Mouse (Mus musculus) skeletal muscle tissue, adult 2 months (tissue): ENCODE data around the gene Ctnnb1.

ENCODE experiments used
- DNase-seq: peaks from one replicate; pipeline ENCODE4 v3.0.0-alpha.2; 2012; ENCODE audit warnings: low read depth, low spot score

Ctnnb1 gene

GRCm38 (mm10) chr9:120961969-120962700, 33.1 kb downstream of the Ctnnb1 start:
- DNase-seq, result no peak

DNA sequence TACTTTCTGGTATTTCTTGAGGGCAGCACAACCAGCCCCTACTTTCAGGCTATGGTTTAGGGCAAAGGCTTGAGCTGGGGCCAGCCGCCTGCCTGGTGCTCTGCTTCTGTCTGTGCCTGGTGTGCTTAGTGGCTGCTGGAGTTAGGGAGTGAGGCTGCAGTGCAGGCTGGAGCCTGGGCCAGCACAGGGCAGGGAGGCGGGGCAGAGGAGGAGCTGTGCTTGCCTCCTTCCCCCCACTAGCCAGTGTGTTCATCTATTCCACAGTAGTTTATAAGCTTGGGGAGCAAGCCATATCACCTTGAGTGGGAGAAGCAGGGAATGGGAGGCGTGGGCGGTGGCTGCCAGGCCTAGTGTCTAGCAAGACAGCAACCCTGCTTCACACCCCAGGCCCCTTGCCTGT, 34.1 kb downstream of the Ctnnb1 start:
- no peak for DNase-seq

DNA sequence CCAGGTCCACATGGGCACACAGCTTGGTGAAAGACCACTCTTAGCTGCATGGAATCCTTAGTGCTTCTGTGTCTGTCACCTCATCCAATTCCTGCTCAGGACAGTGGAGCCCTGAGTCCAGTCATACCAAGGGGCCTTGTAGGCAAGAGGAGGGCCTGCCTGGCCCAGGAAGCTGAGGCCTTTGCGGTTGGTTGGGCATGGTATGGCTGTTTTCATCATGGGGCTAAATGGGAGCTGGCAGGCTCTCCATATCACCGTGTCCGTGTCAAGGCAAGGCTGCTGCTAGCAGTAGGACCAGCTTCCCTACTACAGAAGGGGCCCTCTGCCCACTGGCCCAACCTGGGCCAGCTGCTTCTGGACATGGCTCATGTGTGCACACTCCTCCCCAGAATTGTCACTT, 34.7 kb downstream of the Ctnnb1 start:
- no peak for DNase-seq

DNA sequence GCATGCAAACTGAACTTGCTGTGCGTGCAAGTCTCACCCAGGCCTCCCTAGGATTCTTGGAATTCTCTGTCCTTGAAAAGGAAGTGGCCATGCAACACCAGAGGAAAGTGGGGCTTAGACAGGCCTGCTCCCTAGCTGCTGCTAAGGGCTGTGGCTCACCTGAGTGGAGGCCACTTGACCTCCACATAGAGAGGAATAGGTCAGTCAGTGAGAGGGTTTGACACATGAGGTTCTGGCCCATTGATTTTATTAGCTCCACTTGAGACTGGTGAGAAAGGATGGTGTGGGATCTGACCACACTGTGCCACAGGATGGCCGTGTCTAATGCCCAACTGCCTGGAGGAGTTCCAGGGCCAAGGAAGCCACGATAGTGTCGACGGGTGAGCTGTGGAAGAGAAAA, 35.2 kb downstream of the Ctnnb1 start:
- DNase-seq, result no peak

DNA sequence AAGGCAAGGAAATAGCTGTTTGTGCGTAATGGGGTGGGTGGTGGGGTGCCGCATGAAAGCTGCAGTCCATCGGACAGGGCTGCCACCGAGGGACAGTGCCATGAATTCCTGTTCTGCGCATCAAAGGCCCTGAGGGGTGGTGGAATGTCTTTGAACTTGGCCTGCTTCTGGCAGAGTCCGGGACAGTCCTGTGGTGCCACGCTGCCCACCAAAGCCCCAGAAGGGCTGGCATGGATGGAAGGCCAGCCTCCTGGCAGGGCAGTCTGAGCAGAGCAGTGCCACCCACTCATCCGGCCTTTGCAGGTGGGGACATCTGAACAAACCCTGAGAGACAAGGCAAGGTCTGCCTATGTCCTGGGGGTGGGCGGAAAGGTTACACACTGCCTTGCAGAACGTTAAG, 36.0 kb downstream of the Ctnnb1 start:
- no peak for DNase-seq

- DNase-seq, result no peak
These were observed 44.1 kb downstream of the Ctnnb1 start for GRCm38 (mm10) chr9:120973026-120973515.

- DNase-seq, result no peak
These were observed 45.2 kb downstream of the Ctnnb1 start for GRCm38 (mm10) chr9:120974209-120974608.

DNA sequence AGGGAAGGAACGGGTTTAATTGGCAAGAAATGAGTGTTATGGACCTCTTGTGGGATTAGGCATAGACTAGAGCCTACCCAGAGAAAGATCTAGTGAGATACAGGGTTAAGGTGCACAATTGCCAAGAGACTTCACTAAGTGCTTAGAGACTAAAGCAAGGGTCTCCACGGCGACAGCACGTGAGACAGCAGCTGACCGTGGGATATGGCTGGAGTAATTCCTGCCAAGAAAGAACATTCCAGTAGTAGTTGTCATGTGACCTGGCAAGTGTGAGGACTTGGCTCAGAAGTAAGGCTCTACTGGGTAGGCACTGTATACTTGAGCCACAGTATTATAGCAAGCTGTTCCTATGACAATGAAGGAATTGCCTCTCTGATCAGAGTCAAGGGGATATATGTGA, 47.1 kb downstream of the Ctnnb1 start:
- no peak for DNase-seq

DNA sequence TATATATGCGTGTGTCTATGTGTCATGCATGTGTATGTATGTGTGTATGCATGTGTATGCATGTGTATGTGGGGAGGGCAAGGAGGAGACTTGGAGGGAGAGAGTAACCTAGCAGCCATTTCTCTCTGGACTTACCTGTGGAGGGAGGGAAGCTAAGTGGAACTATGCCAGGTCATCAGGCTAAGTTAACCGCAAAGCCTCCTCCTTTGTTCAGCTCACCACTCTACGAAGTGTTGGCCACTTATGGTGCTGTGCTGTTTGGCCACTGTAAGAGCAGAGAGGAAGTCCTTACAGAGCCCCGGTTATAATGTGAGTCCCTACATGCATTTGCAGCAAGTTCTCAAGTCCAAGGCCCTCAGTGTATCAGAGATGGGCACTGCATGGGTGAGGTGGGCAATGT, 47.8 kb downstream of the Ctnnb1 start:
- DNase-seq, result no peak

DNA sequence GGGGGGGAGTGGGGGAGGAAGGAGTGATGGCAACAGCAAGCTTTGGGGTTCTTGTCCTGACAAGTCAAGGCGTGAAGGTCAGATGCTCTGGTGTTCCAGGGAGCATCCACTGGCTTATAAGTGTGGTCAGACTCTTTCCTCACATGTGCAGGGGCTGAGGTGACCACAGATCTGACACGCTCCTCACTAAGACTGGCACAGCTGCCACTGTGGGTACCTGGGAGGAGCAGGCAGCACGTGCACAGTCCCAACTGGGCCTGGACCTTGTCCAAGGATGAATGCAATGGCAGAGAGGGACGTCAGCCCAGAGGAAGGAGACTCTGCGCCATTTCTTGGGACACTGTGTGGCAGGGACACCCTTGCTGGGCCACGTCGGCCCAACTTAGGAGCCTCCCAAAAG, 52.8 kb downstream of the Ctnnb1 start:
- DNase-seq, result no peak

GRCm38 (mm10) chr9:120983849-120984248, 54.8 kb downstream of the Ctnnb1 start:
- DNase-seq, result no peak

DNA sequence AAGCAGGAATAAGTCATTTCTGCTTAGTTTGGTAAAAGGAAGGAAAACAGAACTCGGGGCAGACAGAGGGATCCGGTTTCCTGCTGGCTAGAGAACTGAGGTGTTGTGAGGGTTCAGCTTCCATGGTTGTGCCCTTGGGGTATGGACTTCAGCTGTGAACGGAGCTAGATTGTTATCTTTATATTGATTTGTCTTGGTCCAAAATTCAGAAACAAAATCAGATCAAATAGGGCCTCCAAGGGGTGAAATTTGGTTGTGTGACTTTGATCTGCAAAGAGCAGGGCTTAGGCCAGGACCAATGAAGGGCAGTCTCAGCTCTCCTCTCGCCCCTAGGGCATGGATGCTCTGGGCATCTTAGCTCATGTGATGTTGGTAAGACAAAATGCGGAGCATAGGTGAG, 55.5 kb downstream of the Ctnnb1 start:
- no peak for DNase-seq

DNA sequence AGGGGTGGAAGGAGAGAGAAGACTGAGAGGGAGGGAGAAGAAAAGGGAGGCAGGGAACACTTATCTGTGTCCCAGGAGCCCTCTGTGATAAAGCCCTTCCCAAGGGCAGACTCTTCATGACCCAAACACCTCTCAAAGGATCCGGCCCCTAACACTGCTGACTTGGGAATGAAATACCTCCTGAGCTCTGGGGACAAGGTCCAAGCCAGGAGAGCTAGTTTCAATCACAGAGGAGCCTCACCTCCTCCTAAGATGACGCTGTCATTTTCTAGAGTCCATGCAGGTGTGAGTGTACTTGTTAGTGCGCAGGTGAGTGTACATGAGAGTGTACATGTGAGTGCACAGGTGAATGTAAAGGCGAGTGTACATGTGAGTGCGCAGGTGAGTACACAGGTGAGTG, 56.0 kb downstream of the Ctnnb1 start:
- no peak for DNase-seq

GRCm38 (mm10) chr9:120985524-120985923, 56.5 kb downstream of the Ctnnb1 start:
- no peak for DNase-seq

DNA sequence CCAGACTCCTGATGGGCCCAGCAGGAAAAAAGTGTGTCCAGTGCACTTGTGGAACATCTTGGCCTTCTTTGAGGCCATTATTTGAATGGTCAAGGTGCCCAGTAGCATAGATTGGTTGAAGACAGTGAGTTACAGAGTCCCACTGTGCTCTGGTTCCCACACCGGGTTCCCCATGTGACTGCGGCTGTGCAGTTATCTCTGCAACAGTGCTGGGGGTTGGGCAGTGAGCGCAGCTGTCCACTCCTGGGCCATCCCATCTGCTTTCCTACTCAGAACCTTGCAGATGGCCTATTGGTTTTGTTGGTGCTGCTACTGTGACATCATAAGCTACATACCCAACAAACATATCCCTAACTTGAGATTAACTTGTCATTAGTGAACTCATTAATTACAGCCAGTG, 57.2 kb downstream of the Ctnnb1 start:
- DNase-seq, result no peak

DNA sequence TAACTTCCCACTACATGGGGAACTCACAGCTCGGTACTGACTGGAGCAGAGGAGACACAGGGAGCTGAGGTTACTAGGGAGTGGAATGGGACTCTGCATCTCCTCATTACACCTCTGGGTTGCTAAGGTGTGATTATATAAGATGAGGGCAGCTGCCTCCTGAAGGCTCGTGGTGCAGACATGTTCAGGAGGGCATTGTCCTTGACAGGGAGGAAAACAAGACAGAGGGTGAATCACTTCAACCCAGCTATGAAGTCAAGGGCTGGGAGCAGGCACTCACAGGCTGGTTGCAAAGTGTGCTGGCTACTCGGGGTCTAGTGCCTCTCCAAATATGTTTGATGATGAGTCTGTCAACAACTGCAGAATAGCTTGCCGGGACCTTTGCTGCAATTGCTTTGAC, 58.0 kb downstream of the Ctnnb1 start:
- no peak for DNase-seq

- DNase-seq, result no peak
These were observed 59.1 kb downstream of the Ctnnb1 start for GRCm38 (mm10) chr9:120988088-120988487.

DNA sequence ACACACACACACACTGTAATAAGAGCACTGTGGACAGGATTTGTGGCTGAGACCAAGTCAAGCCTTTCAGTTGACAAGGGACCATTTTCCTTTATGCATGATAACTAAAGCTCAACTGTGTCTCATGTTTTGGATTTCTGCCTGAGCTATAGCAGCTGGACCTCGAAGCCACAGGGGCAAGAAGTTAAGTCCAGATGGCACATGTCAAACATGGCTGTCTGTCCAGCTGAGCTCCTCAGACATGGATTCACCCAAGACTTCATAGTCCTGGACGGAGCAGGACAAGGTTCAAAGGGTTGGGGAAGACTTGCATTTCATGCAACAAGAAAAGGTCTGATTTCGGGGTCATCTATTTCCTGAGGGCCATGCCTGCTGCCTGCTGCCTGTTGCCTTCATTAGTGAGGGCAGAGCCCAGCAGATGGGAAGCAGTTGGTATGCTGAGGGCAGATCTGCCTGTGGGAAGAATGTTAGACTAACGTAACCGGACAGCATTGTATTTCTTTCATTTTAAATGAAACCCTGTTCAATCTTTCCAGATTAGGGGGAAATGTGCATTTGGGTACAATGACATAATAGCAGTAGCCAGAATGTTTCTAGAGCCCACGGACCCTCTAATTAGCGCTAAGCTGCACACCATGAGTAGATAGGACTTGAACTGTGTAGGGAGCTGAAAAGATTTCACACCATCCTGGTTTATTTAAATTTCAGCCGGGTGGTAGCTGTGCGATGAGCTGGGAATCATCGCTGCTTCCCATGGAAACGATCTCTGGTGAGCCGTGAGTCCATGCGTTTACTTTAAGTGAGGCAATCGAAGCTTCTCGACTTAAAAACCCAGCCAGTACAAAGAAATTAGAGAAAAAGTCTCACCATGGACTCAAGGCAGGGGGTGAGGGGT, 61.0 kb downstream of the Ctnnb1 start:
- DNase-seq, result no peak

GRCm38 (mm10) chr9:120991801-120992200, 62.8 kb downstream of the Ctnnb1 start:
- no peak for DNase-seq

DNA sequence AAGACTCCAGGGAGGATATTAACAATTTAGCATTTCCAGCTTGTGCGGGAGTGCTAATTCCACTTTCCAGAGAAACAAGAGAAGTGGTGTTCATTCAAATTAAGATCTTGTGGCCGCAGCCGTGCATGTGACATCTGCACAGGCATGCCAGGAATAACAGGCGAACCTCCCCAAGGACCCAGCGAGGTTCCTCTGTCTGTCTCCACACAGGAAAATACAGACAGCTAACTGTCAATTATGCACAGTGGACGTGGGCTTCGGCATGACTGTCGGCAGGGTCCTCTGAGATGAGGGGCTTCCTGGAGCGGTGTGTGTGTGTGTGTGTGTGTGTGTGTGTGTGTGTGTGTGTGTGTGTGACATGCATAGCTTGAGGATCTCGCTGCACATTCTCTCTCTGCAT, 64.0 kb downstream of the Ctnnb1 start:
- DNase-seq, result no peak

GRCm38 (mm10) chr9:120994223-120995155, 65.5 kb downstream of the Ctnnb1 start:
- no peak for DNase-seq

GRCm38 (mm10) chr9:120998696-120999095, 69.7 kb downstream of the Ctnnb1 start:
- DNase-seq, result no peak
